Mouse (Mus musculus) kidney, postnatal 14 days (tissue): ENCODE data around the gene Gcg.

Experiments used
- DNase-seq: peaks from one replicate; pipeline ENCODE4 v3.0.0; 2022; ENCODE audit warnings: mixed read lengths

Gcg gene

GRCm38 (mm10) chr2:62483550-62483949 lies at the start of gene Gcg:
Gcg (minus strand) TSS chr2:62483650.
- no peak for DNase-seq

GRCm38 (mm10) chr2:62531065-62531464 lies 47.6 kb upstream of the Gcg start:
- DNase-seq: no peak

GRCm38 (mm10) chr2:62526399-62526798 lies 42.9 kb upstream of the Gcg start:
- DNase-seq: no peak

- DNase-seq: no peak
Measured at GRCm38 (mm10) chr2:62517790-62518189, 34.3 kb upstream of the Gcg start.

GRCm38 (mm10) chr2:62514477-62514876 lies 31.0 kb upstream of the Gcg start:
- DNase-seq: no peak

GRCm38 (mm10) chr2:62513477-62513876 lies 30.0 kb upstream of the Gcg start:
- no peak for DNase-seq

- no peak for DNase-seq
Measured at GRCm38 (mm10) chr2:62507130-62507529, 23.7 kb upstream of the Gcg start.

- DNase-seq: no peak
Measured at GRCm38 (mm10) chr2:62506441-62506840, 23.0 kb upstream of the Gcg start.

- DNase-seq: no peak
Measured at GRCm38 (mm10) chr2:62504269-62504796, 20.9 kb upstream of the Gcg start.

- DNase-seq: no peak
Measured at GRCm38 (mm10) chr2:62503326-62503725, 19.9 kb upstream of the Gcg start.

GRCm38 (mm10) chr2:62502516-62502915 lies 19.1 kb upstream of the Gcg start:
- DNase-seq: no peak

- DNase-seq: no peak
Measured at GRCm38 (mm10) chr2:62498821-62499220, 15.4 kb upstream of the Gcg start.

GRCm38 (mm10) chr2:62498086-62498485 lies 14.6 kb upstream of the Gcg start:
- no peak for DNase-seq

GRCm38 (mm10) chr2:62497333-62498002 lies 14.0 kb upstream of the Gcg start:
- no peak for DNase-seq

GRCm38 (mm10) chr2:62495407-62495806 lies 12.0 kb upstream of the Gcg start:
- no peak for DNase-seq

GRCm38 (mm10) chr2:62489832-62490231 lies 6.4 kb upstream of the Gcg start:
- no peak for DNase-seq

- DNase-seq: peak; percentile 6
Measured at GRCm38 (mm10) chr2:62484906-62485305, 1.5 kb upstream of the Gcg start.

- DNase-seq: no peak
Measured at GRCm38 (mm10) chr2:62480285-62481198, 2.9 kb downstream of the Gcg start.

- DNase-seq: no peak
Measured at GRCm38 (mm10) chr2:62469551-62469950, 13.9 kb downstream of the Gcg start.

GRCm38 (mm10) chr2:62463287-62463686 lies 20.2 kb downstream of the Gcg start:
- no peak for DNase-seq

GRCm38 (mm10) chr2:62462174-62462573 lies 21.3 kb downstream of the Gcg start:
- DNase-seq: no peak

GRCm38 (mm10) chr2:62460815-62461450 lies 22.5 kb downstream of the Gcg start:
- DNase-seq: no peak

GRCm38 (mm10) chr2:62460231-62460710 lies 23.2 kb downstream of the Gcg start:
- DNase-seq: peak; percentile 15
